10 mouse cellular contexts compared by ENCODE assay signal in the genomic region with DNA sequence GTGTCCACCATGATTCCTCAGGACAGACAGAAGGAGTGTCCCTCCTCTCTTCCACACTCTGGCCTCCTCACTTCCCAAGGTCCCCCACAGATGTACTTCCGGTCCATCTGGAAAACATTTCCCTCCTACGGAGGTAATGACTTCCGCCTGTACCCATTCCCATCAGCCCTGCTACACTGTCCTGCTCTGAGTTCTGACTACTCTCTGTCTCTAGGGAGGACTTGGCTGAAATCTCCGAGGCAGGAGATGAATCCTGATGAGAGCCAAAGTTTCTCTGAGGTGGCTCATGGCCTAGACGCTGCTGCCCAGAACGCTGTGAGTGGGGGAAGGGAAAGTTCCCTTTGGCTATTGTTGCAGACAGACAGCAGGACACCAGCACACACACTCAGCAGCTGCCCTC. TPM values are rescaled to one million over a fixed set of nuclear protein-coding genes. Genes with fewer than 3 reads are reported as not detected.
DNase-seq lines count a peak whose midpoint lies in the region; ATAC-seq lines count a peak whose summit lies in the region.
"Had no signal": no experiment of that assay in that cellular context is flagged by ENCODE, and none has a peak within 500 bp of the region (broad histone marks: within the 10 kb centered on the region; RNA-seq: fewer than 3 reads in every experiment).

No protein-coding gene starts in this region.

- peaks cover 32% of the 10 kb centered on the region for H3K4me1 ChIP-seq in forebrain, embryonic 14.5 days (ENCODE audit: control insufficient read depth, insufficient read depth, low read length)
- peaks cover 46% of the 10 kb centered on the region for H3K4me1 ChIP-seq in midbrain, embryonic 10.5 days
- H3K4me1 ChIP-seq in intestine, embryonic 15.5 days (replicated peaks), result peaks cover 17% of the 10 kb centered on the region

- no peak for ATAC-seq in forebrain, embryonic 14.5 days
- ATAC-seq in intestine, embryonic 15.5 days, result no peak

- no peak overlapping the region for H3K4me3 ChIP-seq in forebrain, embryonic 14.5 days (ENCODE audit: low read depth, low read length)
- H3K4me3 ChIP-seq in midbrain, embryonic 10.5 days, result no peak overlapping the region
- no peak overlapping the region for H3K4me3 ChIP-seq in intestine, embryonic 15.5 days (replicated peaks)
- H3K4me3 ChIP-seq: embryonic facial prominence, embryonic 12.5 days had no signal

- H3K36me3 ChIP-seq in forebrain, embryonic 14.5 days (ENCODE audit: control insufficient read depth, insufficient read depth, low read length), result no peaks in the 10 kb centered on the region
- H3K36me3 ChIP-seq in midbrain, embryonic 10.5 days, result no peaks in the 10 kb centered on the region
- H3K36me3 ChIP-seq in intestine, embryonic 15.5 days, result no peaks in the 10 kb centered on the region
- H3K36me3 ChIP-seq: embryonic facial prominence, embryonic 12.5 days; G1E had no signal

- no peaks in the 10 kb centered on the region for H3K9me3 ChIP-seq in forebrain, embryonic 14.5 days (replicated peaks; ENCODE audit: control insufficient read depth, low read length)
- no peaks in the 10 kb centered on the region for H3K9me3 ChIP-seq in midbrain, embryonic 10.5 days (replicated peaks)
- no peaks in the 10 kb centered on the region for H3K9me3 ChIP-seq in intestine, embryonic 15.5 days
- H3K9me3 ChIP-seq: embryonic facial prominence, embryonic 12.5 days; G1E had no signal

- DNase-seq in 3T3-L1 (ENCODE audit: low read depth, low spot score) (peak; percentile 53), adipocyte (ENCODE audit: low spot score) (peak; percentile 75), MN1 (ENCODE audit: low spot score) (no peak), liver (no peak)
- no peak for DNase-seq in forebrain, embryonic 14.5 days (ENCODE audit: low spot score)
- no peak for DNase-seq in midbrain, embryonic 10.5 days (ENCODE audit: low spot score)

- WGBS in forebrain, embryonic 14.5 days, result 46% methylated on average over 6 of the region's 6 CpGs
- WGBS in midbrain, embryonic 10.5 days, result 47% methylated on average over 6 of the region's 6 CpGs
- WGBS in intestine, embryonic 15.5 days, result 62% methylated on average over 6 of the region's 6 CpGs

- no peaks in the 10 kb centered on the region for H3K27me3 ChIP-seq in forebrain, embryonic 14.5 days (replicated peaks; ENCODE audit: control insufficient read depth, insufficient read depth, low read length)
- peaks cover 18% of the 10 kb centered on the region for H3K27me3 ChIP-seq in midbrain, embryonic 10.5 days (ENCODE audit: low read depth, poor library complexity, severe bottlenecking)
- H3K27me3 ChIP-seq in intestine, embryonic 15.5 days (replicated peaks), result peaks cover 9% of the 10 kb centered on the region

- H3K9ac ChIP-seq in forebrain, embryonic 14.5 days (ENCODE audit: low read length), result no peak overlapping the region
- H3K9ac ChIP-seq in intestine, embryonic 15.5 days, result no peak overlapping the region
- H3K9ac ChIP-seq: embryonic facial prominence, embryonic 12.5 days had no signal

- peak overlapping the region; percentile 92 for H3K27ac ChIP-seq in forebrain, embryonic 14.5 days (ENCODE audit: low read depth, low read length)
- H3K27ac ChIP-seq in midbrain, embryonic 10.5 days (replicated peaks), result peak overlapping the region; percentile 96
- no peak overlapping the region for H3K27ac ChIP-seq in intestine, embryonic 15.5 days
- H3K27ac ChIP-seq: embryonic facial prominence, embryonic 12.5 days had no signal

- H3K4me2 ChIP-seq in forebrain, embryonic 14.5 days (ENCODE audit: low read length), result no peak overlapping the region
- H3K4me2 ChIP-seq in intestine, embryonic 15.5 days (replicated peaks), result no peak overlapping the region
- H3K4me2 ChIP-seq: embryonic facial prominence, embryonic 12.5 days had no signal

RNA-seq across cellular contexts. Expression of gene Tmc5, which starts 5.0 kb away (rescaled TPM):
- 0.25 and 0.27 TPM in 2 replicates for polyA plus RNA-seq in forebrain, embryonic 14.5 days (2014; fragmentation: Nextera tagmentation; extraction: Ambion mirVana)
- polyA plus RNA-seq in midbrain, embryonic 10.5 days (2016; fragmentation: Nextera tagmentation; extraction: Ambion mirVana), result 0.19 and 0.39 TPM in 2 replicates
- polyA plus RNA-seq in intestine, embryonic 15.5 days (2015; fragmentation: Nextera tagmentation; extraction: Ambion mirVana), result 9.6 and 11.3 TPM in 2 replicates
- polyA plus RNA-seq: G1E; kidney, embryonic 14.5 days had no signal

RNA-seq across cellular contexts. Expression of gene Tmc7, which starts 7.6 kb away (rescaled TPM):
- polyA plus RNA-seq in forebrain, embryonic 14.5 days (2014; fragmentation: Nextera tagmentation; extraction: Ambion mirVana), result 6.9 and 7.6 TPM in 2 replicates
- 7.4 and 7.6 TPM in 2 replicates for polyA plus RNA-seq in midbrain, embryonic 10.5 days (2016; fragmentation: Nextera tagmentation; extraction: Ambion mirVana)
- 2.0 and 2.4 TPM in 2 replicates for polyA plus RNA-seq in intestine, embryonic 15.5 days (2015; fragmentation: Nextera tagmentation; extraction: Ambion mirVana)
- polyA plus RNA-seq: G1E had no signal

RNA-seq across cellular contexts. Expression of gene Coq7, which starts 59.0 kb away (rescaled TPM):
- polyA plus RNA-seq in forebrain, embryonic 14.5 days (2014; fragmentation: Nextera tagmentation; extraction: Ambion mirVana), result 90.1 and 114 TPM in 2 replicates
- polyA plus RNA-seq in midbrain, embryonic 10.5 days (2016; fragmentation: Nextera tagmentation; extraction: Ambion mirVana), result 129 and 131 TPM in 2 replicates
- polyA plus RNA-seq in intestine, embryonic 15.5 days (2015; fragmentation: Nextera tagmentation; extraction: Ambion mirVana), result 124 and 134 TPM in 2 replicates

Comparison
In these comparisons a context has a peak if more than half of its experiments do, and no peak if none do; other contexts are left out.
1. DNase-seq: peak in 3T3-L1 (single experiment) and adipocyte (single experiment); none in forebrain, embryonic 14.5 days (single experiment), midbrain, embryonic 10.5 days (single experiment), MN1 (single experiment) and liver (single experiment).